Mouse (Mus musculus) liver, embryonic 14.5 days (tissue): ENCODE measurements around the gene Hist2h3b.

Experiments used
- CTCF ChIP-seq: IDR thresholded peaks from 2 replicates; pipeline ENCODE4 v1.5.1; 2016; ENCODE audit warnings: antibody characterized with exemption, low read depth, control low read depth
- EP300 ChIP-seq: IDR thresholded peaks from 2 replicates; pipeline ENCODE4 v1.6.1; 2016; ENCODE audit warnings: antibody characterized with exemption, low read depth

DNA sequence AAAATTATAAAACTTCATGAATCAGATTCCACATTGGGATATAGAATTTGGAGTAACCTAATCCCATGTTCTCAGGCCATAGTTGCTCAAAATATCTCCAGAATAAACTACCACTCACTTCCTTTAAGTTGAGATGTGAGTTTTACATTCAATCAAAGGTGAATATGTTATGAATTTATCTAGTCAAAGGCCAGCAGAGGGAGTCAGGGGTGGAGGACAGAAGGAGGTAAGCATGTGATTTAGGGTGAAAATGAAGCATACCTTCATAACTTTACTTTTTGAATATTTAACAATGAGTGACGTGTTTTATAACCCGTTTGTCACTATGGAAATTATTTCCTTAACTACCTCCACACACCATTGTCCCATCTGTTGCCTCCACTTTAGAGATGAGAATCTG lies 33.5 kb upstream of the Hist2h3b start:
- TF ChIP-seq CTCF = no peak
- no peak for TF ChIP-seq EP300
